Mouse (Mus musculus): ENCODE results near the gene Slc6a11. TPM values are rescaled to one million over a fixed set of nuclear protein-coding genes. Genes with fewer than 3 reads are reported as not detected.

Gene Slc6a11
- polyA plus RNA-seq, 1 experiment from 2014 or later: 136 TPM

DNA sequence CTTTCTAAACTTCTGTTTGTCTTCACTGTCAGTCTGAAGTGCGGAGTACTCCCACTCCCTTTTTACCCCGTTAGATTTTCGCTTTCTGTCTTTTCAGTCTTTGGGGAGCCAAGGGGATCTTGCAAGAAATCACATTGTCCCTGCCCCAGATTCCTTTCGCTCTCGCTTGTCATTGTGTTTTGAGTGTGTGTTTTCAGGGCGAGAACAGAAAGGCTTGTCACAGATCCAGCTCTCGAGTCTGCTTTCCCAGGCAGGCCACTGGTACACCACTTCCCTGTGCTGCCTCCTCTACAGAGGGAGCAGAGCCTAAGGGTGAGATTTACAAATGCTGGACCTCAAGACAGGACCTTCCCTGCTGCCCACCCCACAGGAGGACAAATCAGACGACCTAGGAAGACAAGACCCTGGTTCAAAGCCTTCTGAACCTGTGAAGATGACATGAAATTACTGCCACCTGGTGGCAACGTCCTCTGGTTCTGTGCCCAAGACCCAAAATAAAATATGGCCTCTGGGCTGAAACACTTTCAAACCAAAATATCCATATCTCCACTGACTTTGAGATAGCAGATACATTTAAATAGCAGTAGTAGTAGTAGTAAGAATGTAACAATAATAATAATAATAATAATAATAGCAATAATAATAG is 68.3 kb downstream of the Slc6a11 start:
- 49% methylated on average over 9 of the region's 9 CpGs for WGBS
- Histone ChIP-seq H3K27ac (ENCODE audit: low read depth, low read length) (0 out of 2 replicates have a peak overlapping the region, but pooled peaks have one; percentile 26), H3K9me3 (ENCODE audit: control insufficient read depth, low read length) (no peaks in the 10 kb centered on the region), H3K9ac (ENCODE audit: low read depth, low read length) (no peak overlapping the region), H3K4me2 (ENCODE audit: low read length) (no peak overlapping the region), H3K4me3 (ENCODE audit: low read length) (no peak overlapping the region), H3K27me3 (replicated peaks; ENCODE audit: control insufficient read depth, insufficient read depth, low read length) (no peaks in the 10 kb centered on the region), H3K36me3 (ENCODE audit: control insufficient read depth, insufficient read depth, low read length) (no peaks in the 10 kb centered on the region), H3K4me1 (ENCODE audit: control insufficient read depth, insufficient read depth, low read depth, low read length) (no peaks in the 10 kb centered on the region)
- ATAC-seq: 0 out of 2 replicates have a peak, but pooled peaks have one; percentile 37

DNA sequence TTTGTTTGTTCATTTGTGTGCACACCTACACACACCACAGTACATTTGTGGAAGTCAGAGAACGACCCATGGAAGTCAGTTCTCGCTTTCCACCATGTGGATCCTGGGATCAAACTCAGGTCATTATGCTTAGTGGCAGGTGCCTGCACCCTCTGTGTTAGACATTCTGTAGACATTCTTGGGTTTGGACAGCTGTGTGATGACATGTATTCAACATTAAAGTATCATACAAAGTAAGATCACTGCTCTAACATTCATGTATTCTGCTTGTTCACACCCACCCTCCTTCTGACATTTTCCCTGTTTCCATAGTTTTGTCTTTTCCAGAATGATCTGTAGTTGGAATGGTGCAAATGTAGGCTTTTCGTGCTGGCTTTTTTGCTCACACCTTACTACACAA is 73.5 kb downstream of the Slc6a11 start:
- Histone ChIP-seq H3K27ac (ENCODE audit: low read depth, low read length) (no peak overlapping the region), H3K9ac (ENCODE audit: low read depth, low read length) (no peak overlapping the region), H3K4me1 (ENCODE audit: control insufficient read depth, insufficient read depth, low read depth, low read length) (no peaks in the 10 kb centered on the region), H3K9me3 (ENCODE audit: control insufficient read depth, low read length) (no peaks in the 10 kb centered on the region), H3K27me3 (replicated peaks; ENCODE audit: control insufficient read depth, insufficient read depth, low read length) (no peaks in the 10 kb centered on the region), H3K4me3 (ENCODE audit: low read length) (no peak overlapping the region), H3K4me2 (ENCODE audit: low read length) (no peak overlapping the region), H3K36me3 (ENCODE audit: control insufficient read depth, insufficient read depth, low read length) (no peaks in the 10 kb centered on the region)
- ATAC-seq: no peak
- WGBS: 84% methylated on average over 3 of the region's 3 CpGs

DNA sequence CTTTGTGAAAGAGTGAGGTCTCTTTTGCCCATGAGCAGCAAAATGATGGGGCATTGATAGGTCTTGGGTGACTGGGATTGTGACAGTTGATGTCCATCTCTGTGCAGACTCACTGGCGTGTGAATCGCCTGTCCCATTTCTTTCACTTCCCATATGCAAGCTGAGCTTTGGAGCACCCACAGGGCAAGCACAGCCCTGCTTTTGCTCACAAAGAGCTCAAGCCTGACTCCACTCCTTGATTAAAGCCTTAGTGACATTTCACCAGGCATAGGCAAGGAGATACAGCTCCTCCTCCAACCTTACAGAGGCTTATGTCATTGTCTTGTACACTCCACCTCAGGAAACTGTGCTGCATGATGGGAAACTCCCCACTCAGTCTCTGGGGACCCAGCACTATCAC is 77.3 kb downstream of the Slc6a11 start:
- no peak overlapping the region for H3K27ac ChIP-seq (ENCODE audit: low read depth, low read length)
- H3K4me1 ChIP-seq (ENCODE audit: control insufficient read depth, insufficient read depth, low read depth, low read length): no peaks in the 10 kb centered on the region
- no peak for ATAC-seq
- H3K9me3 ChIP-seq (ENCODE audit: control insufficient read depth, low read length): no peaks in the 10 kb centered on the region
- no peak overlapping the region for H3K9ac ChIP-seq (ENCODE audit: low read depth, low read length)
- whole genome bisulfite sequencing: 74% methylated on average over 2 of the region's 2 CpGs
- no peaks in the 10 kb centered on the region for H3K36me3 ChIP-seq (ENCODE audit: control insufficient read depth, insufficient read depth, low read length)
- H3K27me3 ChIP-seq (replicated peaks; ENCODE audit: control insufficient read depth, insufficient read depth, low read length): no peaks in the 10 kb centered on the region
- no peak overlapping the region for H3K4me2 ChIP-seq (ENCODE audit: low read length)
- no peak overlapping the region for H3K4me3 ChIP-seq (ENCODE audit: low read length)

DNA sequence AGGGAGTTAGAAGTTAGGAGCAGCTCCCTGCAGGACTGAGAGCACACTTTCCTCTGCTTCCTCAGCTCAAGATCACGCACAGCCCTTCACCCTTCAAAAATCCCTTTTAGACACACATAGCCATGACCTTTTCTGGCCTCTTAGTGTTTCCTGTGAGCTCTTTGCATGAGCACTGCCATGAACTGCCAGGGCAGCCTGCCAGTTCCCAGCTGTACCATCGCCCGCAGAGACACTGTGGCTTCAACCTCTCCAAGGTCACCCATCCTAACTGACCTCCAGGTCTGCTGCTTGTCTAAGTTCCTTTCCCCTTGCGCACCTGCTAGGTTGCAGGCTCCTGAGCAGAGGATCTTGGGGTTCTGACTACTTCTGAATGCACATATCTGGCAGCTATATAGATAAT is 83.4 kb downstream of the Slc6a11 start:
- no peak for ATAC-seq

DNA sequence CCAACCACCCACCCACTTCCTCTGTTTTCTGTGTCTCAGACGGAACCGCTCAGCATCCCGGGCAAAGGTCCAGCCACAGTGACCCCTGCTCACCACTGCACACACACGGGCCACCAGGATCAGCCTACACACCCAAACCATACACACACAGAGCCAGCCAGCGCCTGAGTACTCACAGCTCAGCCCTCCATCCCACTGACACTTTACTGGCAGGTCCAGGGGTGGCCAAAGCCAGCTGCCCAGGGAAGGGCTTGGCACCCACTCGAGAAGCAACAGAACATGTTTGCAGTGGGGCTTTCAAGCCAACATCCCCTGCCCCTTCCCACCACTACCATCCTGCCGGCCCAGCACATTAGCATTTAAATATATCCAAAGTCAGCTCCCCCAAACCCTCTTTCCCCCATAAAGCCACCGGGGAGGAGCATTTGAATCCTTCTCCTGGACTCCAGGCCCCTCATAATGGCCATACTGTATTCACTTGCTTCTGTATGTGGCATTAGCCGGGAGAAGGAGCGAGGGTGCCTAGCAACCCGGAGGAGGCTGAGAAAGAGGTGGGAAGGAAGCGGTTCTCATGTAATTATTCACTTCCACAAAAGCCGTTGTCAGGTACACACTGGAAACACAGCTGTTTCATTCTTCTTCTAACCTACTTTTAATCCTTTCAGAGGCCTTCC is 85.8 kb downstream of the Slc6a11 start:
- no peaks in the 10 kb centered on the region for H3K9me3 ChIP-seq (ENCODE audit: control insufficient read depth, low read length)
- WGBS: 26% methylated on average over 13 of the region's 13 CpGs
- no peaks in the 10 kb centered on the region for H3K36me3 ChIP-seq (ENCODE audit: control insufficient read depth, insufficient read depth, low read length)
- H3K4me2 ChIP-seq (ENCODE audit: low read length): no peak overlapping the region
- peak; percentile 94 for ATAC-seq
- H3K27me3 ChIP-seq (replicated peaks; ENCODE audit: control insufficient read depth, insufficient read depth, low read length): no peaks in the 10 kb centered on the region
- H3K4me3 ChIP-seq (ENCODE audit: low read length): no peak overlapping the region
- H3K4me1 ChIP-seq (ENCODE audit: control insufficient read depth, insufficient read depth, low read depth, low read length): peaks cover 12% of the 10 kb centered on the region
- H3K27ac ChIP-seq (ENCODE audit: low read depth, low read length): peak overlapping the region; percentile 72
- no peak overlapping the region for H3K9ac ChIP-seq (ENCODE audit: low read depth, low read length)

More for the DNA sequence above, 83.4 kb downstream of the Slc6a11 start:
- no peaks in the 10 kb centered on the region for H3K9me3 ChIP-seq (ENCODE audit: control insufficient read depth, low read length)
- WGBS: 71% methylated on average over 4 of the region's 4 CpGs
- no peak overlapping the region for H3K9ac ChIP-seq (ENCODE audit: low read depth, low read length)
- no peak overlapping the region for H3K4me2 ChIP-seq (ENCODE audit: low read length)
- no peak overlapping the region; the same call in 1 of the 2 replicates for H3K27ac ChIP-seq (ENCODE audit: low read depth, low read length)
- no peaks in the 10 kb centered on the region for H3K27me3 ChIP-seq (replicated peaks; ENCODE audit: control insufficient read depth, insufficient read depth, low read length)
- no peaks in the 10 kb centered on the region for H3K36me3 ChIP-seq (ENCODE audit: control insufficient read depth, insufficient read depth, low read length)
- H3K4me1 ChIP-seq (ENCODE audit: control insufficient read depth, insufficient read depth, low read depth, low read length): peaks cover 12% of the 10 kb centered on the region
- no peak overlapping the region for H3K4me3 ChIP-seq (ENCODE audit: low read length)

DNA sequence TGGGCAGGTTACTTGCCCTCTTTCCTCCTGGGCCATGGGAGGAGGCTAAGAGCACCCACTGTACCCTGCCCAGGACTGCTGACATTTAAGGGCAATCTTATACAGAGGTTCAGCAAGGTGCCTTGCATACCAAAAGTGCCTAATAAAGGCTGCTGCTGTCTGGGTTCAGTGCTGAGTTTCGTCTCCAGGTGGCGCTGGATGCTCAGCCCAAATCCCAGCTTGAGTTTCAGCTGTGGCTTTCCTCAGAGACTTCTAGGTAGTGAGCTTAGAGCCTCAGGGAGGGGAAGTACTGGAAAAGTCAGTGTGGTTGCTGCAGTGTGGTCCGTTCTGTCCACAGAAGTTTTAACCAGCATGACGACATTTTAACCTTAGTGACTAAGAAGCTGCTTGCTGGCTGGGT is 93.4 kb downstream of the Slc6a11 start:
- ATAC-seq: no peak
- no peak overlapping the region for H3K4me3 ChIP-seq (ENCODE audit: low read length)
- no peaks in the 10 kb centered on the region for H3K36me3 ChIP-seq (ENCODE audit: control insufficient read depth, insufficient read depth, low read length)
- H3K27ac ChIP-seq (ENCODE audit: low read depth, low read length): 0 out of 2 replicates have a peak overlapping the region, but pooled peaks have one; percentile 3
- H3K4me1 ChIP-seq (ENCODE audit: control insufficient read depth, insufficient read depth, low read depth, low read length): peaks cover 3% of the 10 kb centered on the region; the same call in 1 of the 2 replicates
- H3K9ac ChIP-seq (ENCODE audit: low read depth, low read length): no peak overlapping the region
- H3K9me3 ChIP-seq (ENCODE audit: control insufficient read depth, low read length): no peaks in the 10 kb centered on the region
- 23% methylated on average over 4 of the region's 4 CpGs for WGBS
- no peaks in the 10 kb centered on the region for H3K27me3 ChIP-seq (replicated peaks; ENCODE audit: control insufficient read depth, insufficient read depth, low read length)
- H3K4me2 ChIP-seq (ENCODE audit: low read length): no peak overlapping the region

DNA sequence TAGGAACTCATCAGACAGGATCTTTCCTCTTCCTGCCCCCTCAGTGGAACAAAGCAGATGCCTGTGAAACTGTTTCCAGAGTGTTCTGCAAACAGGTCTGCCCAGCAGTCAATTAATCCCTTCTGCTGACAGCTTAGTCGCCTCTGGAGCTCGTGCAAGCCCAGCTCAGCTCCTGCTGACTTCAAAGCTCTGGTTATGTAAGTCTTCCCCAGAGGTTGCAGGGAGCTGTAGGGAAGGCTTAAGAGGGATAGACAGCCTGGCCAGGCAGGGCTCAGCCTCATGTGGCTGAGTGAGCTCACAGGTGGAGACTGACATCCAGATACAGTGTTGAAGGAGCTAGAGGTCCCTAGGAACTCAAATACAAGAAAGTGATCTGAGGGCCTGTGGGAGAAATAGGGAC is 96.3 kb downstream of the Slc6a11 start:
- 5% methylated on average over 2 of the region's 2 CpGs for WGBS
- Histone ChIP-seq H3K4me2 (ENCODE audit: low read length) (no peak overlapping the region), H3K27ac (ENCODE audit: low read depth, low read length) (0 out of 2 replicates have a peak overlapping the region, but pooled peaks have one; percentile 46), H3K4me1 (ENCODE audit: control insufficient read depth, insufficient read depth, low read depth, low read length) (peaks cover 3% of the 10 kb centered on the region; the same call in 1 of the 2 replicates), H3K27me3 (replicated peaks; ENCODE audit: control insufficient read depth, insufficient read depth, low read length) (no peaks in the 10 kb centered on the region), H3K9ac (ENCODE audit: low read depth, low read length) (peak overlapping the region; percentile 15; the same call in 1 of the 2 replicates), H3K4me3 (ENCODE audit: low read length) (no peak overlapping the region), H3K9me3 (ENCODE audit: control insufficient read depth, low read length) (no peaks in the 10 kb centered on the region), H3K36me3 (ENCODE audit: control insufficient read depth, insufficient read depth, low read length) (no peaks in the 10 kb centered on the region)
- ATAC-seq: no peak

DNA sequence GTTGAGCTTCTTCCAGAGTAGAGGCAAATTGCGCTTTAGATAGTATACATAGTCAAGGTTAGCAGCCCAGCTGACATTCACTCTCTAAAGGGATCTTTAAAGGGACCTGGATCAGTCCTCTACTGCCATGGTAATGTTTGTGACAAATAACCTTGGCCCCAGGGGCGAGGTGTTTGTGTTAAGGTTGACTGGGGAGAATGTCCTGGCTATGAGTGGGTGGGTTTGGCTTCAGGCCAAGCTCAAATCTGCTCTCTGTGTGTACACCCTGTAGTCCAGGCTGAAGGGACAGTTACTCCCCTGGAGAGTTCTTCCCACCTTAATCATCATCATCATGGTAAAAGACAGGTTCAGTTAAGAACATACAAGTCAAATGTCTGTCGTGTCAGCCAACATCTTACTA is 97.2 kb downstream of the Slc6a11 start:
- no peaks in the 10 kb centered on the region for H3K36me3 ChIP-seq (ENCODE audit: control insufficient read depth, insufficient read depth, low read length)
- H3K9me3 ChIP-seq (ENCODE audit: control insufficient read depth, low read length): no peaks in the 10 kb centered on the region
- H3K4me1 ChIP-seq (ENCODE audit: control insufficient read depth, insufficient read depth, low read depth, low read length): peaks cover 3% of the 10 kb centered on the region; the same call in 1 of the 2 replicates
- no peak for ATAC-seq
- H3K27me3 ChIP-seq (replicated peaks; ENCODE audit: control insufficient read depth, insufficient read depth, low read length): no peaks in the 10 kb centered on the region
- no peak overlapping the region for H3K9ac ChIP-seq (ENCODE audit: low read depth, low read length)
- no peak overlapping the region for H3K4me3 ChIP-seq (ENCODE audit: low read length)
- no peak overlapping the region for H3K27ac ChIP-seq (ENCODE audit: low read depth, low read length)
- 79% methylated on average over 3 of the region's 3 CpGs for WGBS
- H3K4me2 ChIP-seq (ENCODE audit: low read length): no peak overlapping the region

DNA sequence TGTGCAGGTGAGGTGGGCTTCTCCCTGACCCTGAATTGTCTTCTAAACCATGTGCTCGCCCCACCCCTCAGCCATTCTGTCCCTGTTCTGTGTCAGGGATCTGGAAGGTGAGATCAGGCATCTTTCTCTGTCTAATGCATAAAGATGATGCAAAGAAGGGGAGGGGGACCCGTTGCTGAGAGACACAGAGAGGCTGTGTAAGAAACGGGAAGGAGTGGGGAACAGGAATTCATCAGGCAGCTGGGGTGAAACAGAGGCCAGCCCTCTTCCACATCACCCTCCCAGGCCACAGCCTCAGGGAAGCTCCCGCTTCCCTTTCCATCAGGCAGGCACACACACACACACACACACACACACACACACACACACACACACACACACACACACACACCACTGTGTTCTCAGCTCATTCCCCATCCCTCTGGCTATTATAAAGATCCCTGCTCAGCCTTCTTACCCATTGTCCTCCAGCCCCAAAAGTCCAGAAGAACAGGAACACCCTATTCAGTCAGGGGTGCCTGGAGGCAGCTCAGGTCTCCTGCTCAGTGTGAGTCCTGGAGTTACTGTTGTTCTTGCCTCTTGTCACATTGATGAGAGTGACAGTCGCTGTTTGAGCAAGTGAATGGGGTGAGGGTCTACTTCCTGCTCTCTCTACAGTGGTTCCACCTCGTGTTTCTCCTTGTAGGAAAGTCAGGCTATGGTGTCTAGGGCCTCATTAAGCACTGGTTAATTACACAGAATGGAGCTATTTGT is 108.0 kb downstream of the Slc6a11 start:
- Histone ChIP-seq H3K27me3 (replicated peaks; ENCODE audit: control insufficient read depth, insufficient read depth, low read length) (0 out of 2 replicates have a peak, but pooled peaks cover 2% of the 10 kb centered on the region), H3K4me3 (ENCODE audit: low read length) (no peak overlapping the region), H3K27ac (ENCODE audit: low read depth, low read length) (peak overlapping the region; percentile 46), H3K9ac (ENCODE audit: low read depth, low read length) (no peak overlapping the region), H3K4me1 (ENCODE audit: control insufficient read depth, insufficient read depth, low read depth, low read length) (peaks cover 18% of the 10 kb centered on the region), H3K4me2 (ENCODE audit: low read length) (no peak overlapping the region), H3K36me3 (ENCODE audit: control insufficient read depth, insufficient read depth, low read length) (no peaks in the 10 kb centered on the region), H3K9me3 (ENCODE audit: control insufficient read depth, low read length) (no peaks in the 10 kb centered on the region)
- 13% methylated on average over 5 of the region's 6 CpGs for WGBS
- ATAC-seq: peak; percentile 60; the same call in 1 of the 2 replicates
